Mouse (Mus musculus): ENCODE data around the gene Iqck. TPM values are rescaled to one million over a fixed set of nuclear protein-coding genes. Genes with fewer than 3 reads are reported as not detected.
A peak's percentile ranks its signal among the peaks of the same experiment; 100 is the strongest.

Gene Iqck
- total and polyA plus RNA-seq, 2 experiments from 2014 or later = 4.4 to 4.8 TPM

DNA sequence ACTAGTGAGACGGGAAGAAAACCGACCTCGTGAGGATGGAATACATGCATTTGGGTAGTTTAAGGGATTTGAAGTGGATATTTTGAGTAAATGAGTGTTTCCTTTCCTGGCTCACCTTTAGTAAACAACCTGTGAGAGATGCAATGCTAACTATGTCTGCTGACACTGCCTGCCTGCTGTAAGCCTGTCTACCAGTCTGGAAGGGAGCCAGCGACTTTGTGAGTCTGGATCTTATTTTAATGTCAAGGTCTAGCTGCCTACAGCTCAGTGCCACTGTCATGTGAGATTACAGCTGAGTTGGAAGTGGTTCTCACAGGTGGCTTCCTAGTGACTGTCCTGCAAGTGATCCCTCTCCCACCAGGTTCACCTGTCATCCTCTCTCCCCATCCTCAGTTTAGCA, 49.0 kb downstream of the Iqck start:
- Histone ChIP-seq H3K36me3 (ENCODE audit: insufficient read depth, low read length) (no peaks in the 10 kb centered on the region), H3K9ac (replicated peaks; ENCODE audit: low read length) (no peak overlapping the region), H3K27ac (no peak overlapping the region), H3K9me3 (ENCODE audit: low read length) (no peaks in the 10 kb centered on the region), H3K4me3 (ENCODE audit: low read length) (no peak overlapping the region), H3K27me3 (ENCODE audit: insufficient read depth, low read length) (no peaks in the 10 kb centered on the region), H3K4me2 (ENCODE audit: low read depth, low read length) (no peak overlapping the region), H3K4me1 (ENCODE audit: insufficient read depth, low read length) (0 out of 2 replicates have a peak, but pooled peaks cover 7% of the 10 kb centered on the region)
- no peak for TF ChIP-seq CTCF (IDR thresholded peaks at IDR 0.05; ENCODE audit: low read depth)
- ATAC-seq (no peak), DNase-seq (ENCODE audit: low spot score) (no peak)
- WGBS = 83% methylated on average over 4 of the region's 4 CpGs

DNA sequence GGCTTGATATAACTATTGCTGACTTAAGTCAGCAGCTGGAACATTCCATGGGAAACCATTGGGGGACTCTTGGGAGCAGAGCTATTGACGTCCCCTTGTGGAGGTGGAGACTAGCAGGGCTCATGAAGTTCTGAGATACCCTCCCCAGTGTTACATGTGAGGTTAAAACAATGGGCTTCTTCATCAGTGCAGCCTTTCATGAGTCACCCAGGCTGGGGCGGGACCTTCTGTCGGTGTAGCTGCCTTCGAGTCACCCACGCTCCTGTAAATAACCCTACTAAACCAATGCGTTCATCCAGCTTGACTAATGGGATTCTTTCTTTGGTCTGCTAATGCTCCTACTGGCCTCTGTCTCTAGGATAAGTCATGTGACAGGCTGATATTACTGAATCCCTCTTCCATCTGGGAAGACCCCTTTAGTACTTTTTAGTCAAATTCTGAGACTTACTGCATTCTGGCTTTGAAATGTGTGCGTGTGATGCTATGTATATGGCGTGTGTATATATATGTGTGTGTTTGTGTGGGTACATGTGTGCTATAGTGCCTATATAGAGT, 53.5 kb downstream of the Iqck start:
- TF ChIP-seq CTCF (IDR thresholded peaks at IDR 0.05; ENCODE audit: low read depth) = no peak
- Histone ChIP-seq H3K36me3 (ENCODE audit: insufficient read depth, low read length) (no peaks in the 10 kb centered on the region), H3K27me3 (ENCODE audit: insufficient read depth, low read length) (no peaks in the 10 kb centered on the region), H3K4me1 (ENCODE audit: insufficient read depth, low read length) (peaks cover 7% of the 10 kb centered on the region; the same call in 1 of the 2 replicates), H3K4me3 (ENCODE audit: low read length) (no peak overlapping the region), H3K27ac (no peak overlapping the region), H3K4me2 (ENCODE audit: low read depth, low read length) (no peak overlapping the region), H3K9ac (replicated peaks; ENCODE audit: low read length) (no peak overlapping the region), H3K9me3 (ENCODE audit: low read length) (no peaks in the 10 kb centered on the region)
- ATAC-seq = no peak
- DNase-seq (ENCODE audit: low spot score) = no peak
- WGBS = 76% methylated on average over 8 of the region's 8 CpGs

DNA sequence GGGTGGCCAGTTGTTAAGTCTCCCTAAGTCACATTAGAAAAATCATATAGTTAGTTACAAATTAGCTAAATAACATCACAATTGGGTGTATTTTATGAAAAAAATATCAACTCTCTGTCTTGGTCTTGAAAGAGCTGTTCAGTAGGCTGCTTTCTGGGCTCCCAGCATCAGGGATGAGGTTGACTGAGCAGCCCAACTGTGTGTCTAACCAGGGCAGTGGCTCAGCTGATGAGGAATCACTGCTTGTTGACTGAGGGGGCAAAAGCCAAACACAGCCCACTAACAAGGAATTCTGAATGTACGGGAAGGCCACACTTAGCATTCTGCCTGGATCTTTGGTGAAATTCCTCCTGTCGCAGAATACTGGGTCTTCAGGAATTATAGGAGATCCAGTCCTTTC, 54.9 kb downstream of the Iqck start:
- Histone ChIP-seq H3K9ac (replicated peaks; ENCODE audit: low read length) (no peak overlapping the region), H3K4me3 (ENCODE audit: low read length) (no peak overlapping the region), H3K27ac (no peak overlapping the region), H3K4me1 (ENCODE audit: insufficient read depth, low read length) (peaks cover 7% of the 10 kb centered on the region; the same call in 1 of the 2 replicates), H3K9me3 (ENCODE audit: low read length) (no peaks in the 10 kb centered on the region), H3K4me2 (ENCODE audit: low read depth, low read length) (no peak overlapping the region), H3K36me3 (ENCODE audit: insufficient read depth, low read length) (no peaks in the 10 kb centered on the region), H3K27me3 (ENCODE audit: insufficient read depth, low read length) (no peaks in the 10 kb centered on the region)
- no peak for TF ChIP-seq CTCF (IDR thresholded peaks at IDR 0.05; ENCODE audit: low read depth)
- DNase-seq (ENCODE audit: low spot score) (no peak), ATAC-seq (no peak)
- WGBS = 77% methylated on average over 2 of the region's 2 CpGs

DNA sequence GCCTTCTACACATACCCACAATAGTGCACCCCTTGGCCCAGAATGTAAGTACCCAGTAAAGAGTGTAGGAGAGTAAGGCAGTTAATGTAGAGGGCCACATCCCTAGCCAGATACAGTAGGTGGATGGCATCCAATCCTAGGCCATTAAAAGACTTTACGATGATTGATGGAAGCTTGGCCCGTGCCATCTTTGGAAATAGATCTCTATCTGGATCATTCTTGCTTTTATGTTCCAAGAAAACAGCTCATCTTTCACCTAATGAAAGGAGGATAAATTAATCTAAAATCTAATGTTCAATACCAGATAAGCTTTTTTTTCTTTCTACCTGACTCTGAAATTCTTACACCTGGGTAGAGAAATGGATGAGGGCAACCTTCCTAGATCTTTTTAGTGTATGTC, 55.6 kb downstream of the Iqck start:
- 80% methylated on average over 2 of the region's 2 CpGs for WGBS
- H3K27me3 ChIP-seq (ENCODE audit: insufficient read depth, low read length) = no peaks in the 10 kb centered on the region
- ATAC-seq (no peak), DNase-seq (ENCODE audit: low spot score) (no peak)
- no peak overlapping the region for H3K27ac ChIP-seq
- H3K4me1 ChIP-seq (ENCODE audit: insufficient read depth, low read length) = peaks cover 7% of the 10 kb centered on the region; the same call in 1 of the 2 replicates
- H3K9ac ChIP-seq (replicated peaks; ENCODE audit: low read length) = no peak overlapping the region
- no peaks in the 10 kb centered on the region for H3K36me3 ChIP-seq (ENCODE audit: insufficient read depth, low read length)
- no peaks in the 10 kb centered on the region for H3K9me3 ChIP-seq (ENCODE audit: low read length)
- no peak overlapping the region for H3K4me2 ChIP-seq (ENCODE audit: low read depth, low read length)
- TF ChIP-seq CTCF (IDR thresholded peaks at IDR 0.05; ENCODE audit: low read depth) = no peak
- H3K4me3 ChIP-seq (ENCODE audit: low read length) = no peak overlapping the region

DNA sequence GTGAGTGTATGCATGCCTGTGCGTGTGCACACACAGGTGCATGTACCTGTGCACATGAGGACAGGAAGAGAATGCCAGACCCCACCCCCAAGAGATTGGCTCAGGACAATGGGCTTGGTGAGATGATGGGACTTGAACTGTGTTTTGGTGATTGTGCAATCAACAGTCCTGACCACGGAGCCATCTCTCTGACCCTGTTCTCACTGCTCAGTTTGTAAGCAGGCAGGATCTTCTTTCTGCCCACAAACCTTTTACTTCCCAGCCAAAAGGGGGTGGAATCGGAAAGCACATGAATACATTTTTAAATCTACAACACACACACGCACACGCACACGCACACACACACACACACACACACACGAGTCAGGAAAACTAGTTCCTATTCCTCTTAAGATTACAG, 56.0 kb downstream of the Iqck start:
- no peak for ATAC-seq
- H3K27me3 ChIP-seq (ENCODE audit: insufficient read depth, low read length) = no peaks in the 10 kb centered on the region
- H3K9ac ChIP-seq (replicated peaks; ENCODE audit: low read length) = no peak overlapping the region
- H3K4me1 ChIP-seq (ENCODE audit: insufficient read depth, low read length) = peaks cover 7% of the 10 kb centered on the region; the same call in 1 of the 2 replicates
- no peak for TF ChIP-seq CTCF (IDR thresholded peaks at IDR 0.05; ENCODE audit: low read depth)
- 51% methylated on average over 7 of the region's 7 CpGs for WGBS
- H3K4me2 ChIP-seq (ENCODE audit: low read depth, low read length) = no peak overlapping the region
- DNase-seq (ENCODE audit: low spot score) = no peak
- no peaks in the 10 kb centered on the region for H3K9me3 ChIP-seq (ENCODE audit: low read length)
- no peak overlapping the region for H3K27ac ChIP-seq
- H3K4me3 ChIP-seq (ENCODE audit: low read length) = no peak overlapping the region
- no peaks in the 10 kb centered on the region for H3K36me3 ChIP-seq (ENCODE audit: insufficient read depth, low read length)

DNA sequence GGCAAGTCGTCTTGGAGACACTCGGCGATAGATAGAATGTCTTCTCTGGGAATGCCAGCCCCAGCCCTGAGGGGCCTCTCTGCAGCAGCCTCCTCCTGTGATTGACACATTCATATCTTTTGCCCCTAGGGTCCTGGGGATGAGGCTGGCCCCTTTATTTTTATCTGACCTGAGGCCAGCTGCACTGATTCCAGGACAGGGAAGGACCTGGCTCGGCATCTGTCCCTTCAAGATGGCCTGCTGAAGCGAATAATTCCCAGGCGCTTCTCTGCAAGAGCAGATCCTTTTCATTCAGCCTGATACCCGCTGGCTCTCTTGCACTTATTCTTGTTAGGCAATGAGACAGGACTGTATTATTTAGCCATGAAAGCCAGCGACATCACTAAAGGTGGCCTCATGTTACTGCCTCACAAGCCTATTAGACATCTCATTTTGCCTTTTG, 56.5 kb downstream of the Iqck start:
- DNase-seq (ENCODE audit: low spot score) = peak; percentile 32
- no peak overlapping the region for H3K4me2 ChIP-seq (ENCODE audit: low read depth, low read length)
- peak; percentile 69 for ATAC-seq
- TF ChIP-seq CTCF (IDR thresholded peaks at IDR 0.05; ENCODE audit: low read depth) = no peak
- H3K27me3 ChIP-seq (ENCODE audit: insufficient read depth, low read length) = no peaks in the 10 kb centered on the region
- no peak overlapping the region for H3K4me3 ChIP-seq (ENCODE audit: low read length)
- H3K4me1 ChIP-seq (ENCODE audit: insufficient read depth, low read length) = peaks cover 7% of the 10 kb centered on the region; the same call in 1 of the 2 replicates
- H3K27ac ChIP-seq = no peak overlapping the region
- H3K9me3 ChIP-seq (ENCODE audit: low read length) = no peaks in the 10 kb centered on the region
- H3K36me3 ChIP-seq (ENCODE audit: insufficient read depth, low read length) = no peaks in the 10 kb centered on the region
- no peak overlapping the region for H3K9ac ChIP-seq (replicated peaks; ENCODE audit: low read length)
- 18% methylated on average over 8 of the region's 8 CpGs for WGBS

DNA sequence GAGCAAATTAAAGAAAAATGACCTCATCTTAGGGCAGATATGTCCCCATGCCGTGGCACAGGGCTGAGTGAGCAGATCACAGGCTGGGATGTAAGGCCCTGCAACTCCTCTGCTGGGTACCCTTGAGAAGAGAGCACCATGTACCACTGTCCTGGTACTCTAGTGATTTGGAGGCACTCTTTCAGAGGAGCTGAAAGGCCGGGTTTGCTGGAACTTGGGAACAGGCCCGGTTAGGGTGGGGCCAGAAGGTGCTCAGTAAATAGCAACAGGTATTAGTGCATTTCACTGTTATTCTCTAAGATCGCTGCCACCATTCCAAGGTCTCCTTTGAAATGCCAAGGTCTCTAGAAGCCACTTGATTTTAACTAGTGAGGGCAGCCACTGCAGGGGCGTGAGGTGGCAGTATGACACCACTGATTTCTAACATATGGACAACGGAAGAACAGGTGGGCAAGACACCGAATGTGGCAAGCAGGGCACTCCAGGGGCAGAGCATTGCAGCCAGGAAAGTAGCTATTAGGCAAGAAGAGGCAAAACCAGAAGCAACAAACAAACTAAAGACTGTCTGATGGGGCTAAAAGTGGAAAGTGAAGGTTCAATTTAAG, 59.1 kb downstream of the Iqck start:
- WGBS = 83% methylated on average over 7 of the region's 7 CpGs
- H3K4me2 ChIP-seq (ENCODE audit: low read depth, low read length) = no peak overlapping the region
- H3K27ac ChIP-seq = no peak overlapping the region
- no peak overlapping the region for H3K4me3 ChIP-seq (ENCODE audit: low read length)
- no peaks in the 10 kb centered on the region for H3K27me3 ChIP-seq (ENCODE audit: insufficient read depth, low read length)
- peak; percentile 28 for DNase-seq (ENCODE audit: low spot score)
- no peaks in the 10 kb centered on the region for H3K9me3 ChIP-seq (ENCODE audit: low read length)
- no peak overlapping the region for H3K9ac ChIP-seq (replicated peaks; ENCODE audit: low read length)
- no peak for ATAC-seq
- no peak for TF ChIP-seq CTCF (IDR thresholded peaks at IDR 0.05; ENCODE audit: low read depth)
- no peaks in the 10 kb centered on the region for H3K36me3 ChIP-seq (ENCODE audit: insufficient read depth, low read length)
- H3K4me1 ChIP-seq (ENCODE audit: insufficient read depth, low read length) = peaks cover 7% of the 10 kb centered on the region; the same call in 1 of the 2 replicates
